Mouse (Mus musculus): ENCODE measurements around the gene Tcte2. TPM values are rescaled to one million over a fixed set of nuclear protein-coding genes. Genes with fewer than 3 reads are reported as not detected.
"Not testable (repeated sequence)": the region's sequence is repeated elsewhere in the genome, so short reads cannot be mapped to it uniquely, and the experiment has no call there.

The Tcte2 gene
- 14.9 and 16.8 TPM in 2 replicates for polyA plus RNA-seq (2015; fragmentation: Nextera tagmentation; extraction: Ambion mirVana)

GRCm38 (mm10) chr17:13761179-13761913, at the start of gene Tcte2:
Tcte2 (minus strand) TSS chr17:13761825.
- Histone ChIP-seq H3K27ac (ENCODE audit: low read depth, low read length) (peak within 1 kb of the TSS; percentile 96), H3K4me1 (ENCODE audit: control insufficient read depth, insufficient read depth, low read depth, low read length) (peaks cover 20% of the 10 kb centered on the region), H3K27me3 (replicated peaks; ENCODE audit: control insufficient read depth, insufficient read depth, low read length) (no peaks in the 10 kb centered on the region), H3K36me3 (ENCODE audit: control insufficient read depth, insufficient read depth, low read length) (no peaks in the 10 kb centered on the region), H3K9me3 (ENCODE audit: control insufficient read depth, low read length) (no peaks in the 10 kb centered on the region), H3K9ac (ENCODE audit: low read depth, low read length) (peak within 1 kb of the TSS; percentile 97), H3K4me2 (ENCODE audit: low read length) (peak within 1 kb of the TSS; percentile 86), H3K4me3 (ENCODE audit: low read length) (peak within 1 kb of the TSS; percentile 94)
- peak; percentile 28 for ATAC-seq
- under 1% methylated on average over 64 of the region's 74 CpGs for WGBS

GRCm38 (mm10) chr17:13806016-13806415, 44.4 kb upstream of the Tcte2 start:
- Histone ChIP-seq H3K4me3 (ENCODE audit: low read length) (no peak overlapping the region), H3K36me3 (ENCODE audit: control insufficient read depth, insufficient read depth, low read length) (peaks cover 19% of the 10 kb centered on the region), H3K9me3 (ENCODE audit: control insufficient read depth, low read length) (no peaks in the 10 kb centered on the region), H3K4me1 (ENCODE audit: control insufficient read depth, insufficient read depth, low read depth, low read length) (no peaks in the 10 kb centered on the region), H3K9ac (ENCODE audit: low read depth, low read length) (no peak overlapping the region), H3K27me3 (replicated peaks; ENCODE audit: control insufficient read depth, insufficient read depth, low read length) (no peaks in the 10 kb centered on the region), H3K4me2 (ENCODE audit: low read length) (no peak overlapping the region), H3K27ac (ENCODE audit: low read depth, low read length) (no peak overlapping the region)
- ATAC-seq = no peak
- 81% methylated on average over 1 of the region's 1 CpGs for WGBS

- no peak overlapping the region for H3K27ac ChIP-seq (ENCODE audit: low read depth, low read length)
- no peaks in the 10 kb centered on the region for H3K9me3 ChIP-seq (ENCODE audit: control insufficient read depth, low read length)
- no peaks in the 10 kb centered on the region for H3K27me3 ChIP-seq (replicated peaks; ENCODE audit: control insufficient read depth, insufficient read depth, low read length)
- ATAC-seq = no peak
- H3K4me3 ChIP-seq (ENCODE audit: low read length) = no peak overlapping the region
- no peak overlapping the region for H3K4me2 ChIP-seq (ENCODE audit: low read length)
- H3K9ac ChIP-seq (ENCODE audit: low read depth, low read length) = no peak overlapping the region
- peaks cover 12% of the 10 kb centered on the region for H3K36me3 ChIP-seq (ENCODE audit: control insufficient read depth, insufficient read depth, low read length)
- WGBS = 84% methylated on average over 2 of the region's 2 CpGs
- no peaks in the 10 kb centered on the region for H3K4me1 ChIP-seq (ENCODE audit: control insufficient read depth, insufficient read depth, low read depth, low read length)
Measured at GRCm38 (mm10) chr17:13802836-13803408, 41.3 kb upstream of the Tcte2 start.

- Histone ChIP-seq H3K27me3 (replicated peaks; ENCODE audit: control insufficient read depth, insufficient read depth, low read length) (no peaks in the 10 kb centered on the region), H3K4me1 (ENCODE audit: control insufficient read depth, insufficient read depth, low read depth, low read length) (no peaks in the 10 kb centered on the region), H3K36me3 (ENCODE audit: control insufficient read depth, insufficient read depth, low read length) (no peaks in the 10 kb centered on the region), H3K4me2 (ENCODE audit: low read length) (no peak overlapping the region), H3K4me3 (ENCODE audit: low read length) (no peak overlapping the region), H3K9ac (ENCODE audit: low read depth, low read length) (no peak overlapping the region), H3K9me3 (ENCODE audit: control insufficient read depth, low read length) (no peaks in the 10 kb centered on the region), H3K27ac (ENCODE audit: low read depth, low read length) (no peak overlapping the region)
- no peak for ATAC-seq
- WGBS = 85% methylated on average over 1 of the region's 1 CpGs
Measured at GRCm38 (mm10) chr17:13797691-13798090, 36.1 kb upstream of the Tcte2 start.

GRCm38 (mm10) chr17:13790033-13790432, 28.4 kb upstream of the Tcte2 start:
- 98% methylated on average over 2 of the region's 2 CpGs for WGBS
- H3K27me3 ChIP-seq (replicated peaks; ENCODE audit: control insufficient read depth, insufficient read depth, low read length); H3K4me1 ChIP-seq (ENCODE audit: control insufficient read depth, insufficient read depth, low read depth, low read length); H3K36me3 ChIP-seq (ENCODE audit: control insufficient read depth, insufficient read depth, low read length); H3K9me3 ChIP-seq (ENCODE audit: control insufficient read depth, low read length); ATAC-seq; H3K27ac ChIP-seq (ENCODE audit: low read depth, low read length); H3K4me3 ChIP-seq (ENCODE audit: low read length); H3K4me2 ChIP-seq (ENCODE audit: low read length); H3K9ac ChIP-seq (ENCODE audit: low read depth, low read length): not testable (repeated sequence)

GRCm38 (mm10) chr17:13783469-13783868, 21.8 kb upstream of the Tcte2 start:
- 84% methylated on average over 1 of the region's 1 CpGs for WGBS
- Histone ChIP-seq H3K9me3 (ENCODE audit: control insufficient read depth, low read length) (no peaks in the 10 kb centered on the region), H3K4me1 (ENCODE audit: control insufficient read depth, insufficient read depth, low read depth, low read length) (peaks cover 2% of the 10 kb centered on the region; the same call in 1 of the 2 replicates), H3K9ac (ENCODE audit: low read depth, low read length) (no peak overlapping the region), H3K27me3 (replicated peaks; ENCODE audit: control insufficient read depth, insufficient read depth, low read length) (no peaks in the 10 kb centered on the region), H3K36me3 (ENCODE audit: control insufficient read depth, insufficient read depth, low read length) (no peaks in the 10 kb centered on the region), H3K27ac (ENCODE audit: low read depth, low read length) (no peak overlapping the region), H3K4me3 (ENCODE audit: low read length) (no peak overlapping the region), H3K4me2 (ENCODE audit: low read length) (no peak overlapping the region)
- no peak; the same call in 1 of the 2 replicates for ATAC-seq

- H3K9ac ChIP-seq (ENCODE audit: low read depth, low read length) = no peak overlapping the region
- H3K4me2 ChIP-seq (ENCODE audit: low read length) = no peak overlapping the region
- H3K36me3 ChIP-seq (ENCODE audit: control insufficient read depth, insufficient read depth, low read length) = no peaks in the 10 kb centered on the region
- no peaks in the 10 kb centered on the region for H3K9me3 ChIP-seq (ENCODE audit: control insufficient read depth, low read length)
- no peak overlapping the region for H3K4me3 ChIP-seq (ENCODE audit: low read length)
- no peaks in the 10 kb centered on the region for H3K27me3 ChIP-seq (replicated peaks; ENCODE audit: control insufficient read depth, insufficient read depth, low read length)
- no peak overlapping the region for H3K27ac ChIP-seq (ENCODE audit: low read depth, low read length)
- WGBS = 84% methylated on average over 5 of the region's 5 CpGs
- peaks cover 2% of the 10 kb centered on the region; the same call in 1 of the 2 replicates for H3K4me1 ChIP-seq (ENCODE audit: control insufficient read depth, insufficient read depth, low read depth, low read length)
- ATAC-seq = peak; percentile 38; the same call in 1 of the 2 replicates
Measured at GRCm38 (mm10) chr17:13781948-13782347, 20.3 kb upstream of the Tcte2 start.

- H3K4me1 ChIP-seq (ENCODE audit: control insufficient read depth, insufficient read depth, low read depth, low read length) = no peaks in the 10 kb centered on the region
- ATAC-seq = no peak
- H3K9me3 ChIP-seq (ENCODE audit: control insufficient read depth, low read length) = no peaks in the 10 kb centered on the region
- H3K9ac ChIP-seq (ENCODE audit: low read depth, low read length) = no peak overlapping the region
- no peak overlapping the region for H3K4me3 ChIP-seq (ENCODE audit: low read length)
- no peaks in the 10 kb centered on the region for H3K27me3 ChIP-seq (replicated peaks; ENCODE audit: control insufficient read depth, insufficient read depth, low read length)
- 80% methylated on average over 1 of the region's 1 CpGs for WGBS
- no peak overlapping the region for H3K27ac ChIP-seq (ENCODE audit: low read depth, low read length)
- no peaks in the 10 kb centered on the region for H3K36me3 ChIP-seq (ENCODE audit: control insufficient read depth, insufficient read depth, low read length)
- no peak overlapping the region for H3K4me2 ChIP-seq (ENCODE audit: low read length)
Measured at GRCm38 (mm10) chr17:13778865-13779264, 17.2 kb upstream of the Tcte2 start.

- Histone ChIP-seq H3K36me3 (ENCODE audit: control insufficient read depth, insufficient read depth, low read length) (no peaks in the 10 kb centered on the region), H3K4me3 (ENCODE audit: low read length) (no peak overlapping the region), H3K9ac (ENCODE audit: low read depth, low read length) (no peak overlapping the region), H3K4me2 (ENCODE audit: low read length) (no peak overlapping the region), H3K27ac (ENCODE audit: low read depth, low read length) (no peak overlapping the region), H3K4me1 (ENCODE audit: control insufficient read depth, insufficient read depth, low read depth, low read length) (no peaks in the 10 kb centered on the region), H3K9me3 (ENCODE audit: control insufficient read depth, low read length) (no peaks in the 10 kb centered on the region), H3K27me3 (replicated peaks; ENCODE audit: control insufficient read depth, insufficient read depth, low read length) (no peaks in the 10 kb centered on the region)
- ATAC-seq = no peak
- WGBS = 85% methylated on average over 2 of the region's 2 CpGs
Measured at GRCm38 (mm10) chr17:13777676-13778075, 16.1 kb upstream of the Tcte2 start.
